Mouse (Mus musculus) MEL-GATA-1-ER (cell line): ENCODE measurements around the gene Fancc.

Experiments
- DNase-seq: peaks from one replicate; pipeline ENCODE4 v3.0.0-alpha.2; 2012; ENCODE audit warnings: low read depth; ENCODE audit errors: extremely low read depth

The Fancc gene

DNA sequence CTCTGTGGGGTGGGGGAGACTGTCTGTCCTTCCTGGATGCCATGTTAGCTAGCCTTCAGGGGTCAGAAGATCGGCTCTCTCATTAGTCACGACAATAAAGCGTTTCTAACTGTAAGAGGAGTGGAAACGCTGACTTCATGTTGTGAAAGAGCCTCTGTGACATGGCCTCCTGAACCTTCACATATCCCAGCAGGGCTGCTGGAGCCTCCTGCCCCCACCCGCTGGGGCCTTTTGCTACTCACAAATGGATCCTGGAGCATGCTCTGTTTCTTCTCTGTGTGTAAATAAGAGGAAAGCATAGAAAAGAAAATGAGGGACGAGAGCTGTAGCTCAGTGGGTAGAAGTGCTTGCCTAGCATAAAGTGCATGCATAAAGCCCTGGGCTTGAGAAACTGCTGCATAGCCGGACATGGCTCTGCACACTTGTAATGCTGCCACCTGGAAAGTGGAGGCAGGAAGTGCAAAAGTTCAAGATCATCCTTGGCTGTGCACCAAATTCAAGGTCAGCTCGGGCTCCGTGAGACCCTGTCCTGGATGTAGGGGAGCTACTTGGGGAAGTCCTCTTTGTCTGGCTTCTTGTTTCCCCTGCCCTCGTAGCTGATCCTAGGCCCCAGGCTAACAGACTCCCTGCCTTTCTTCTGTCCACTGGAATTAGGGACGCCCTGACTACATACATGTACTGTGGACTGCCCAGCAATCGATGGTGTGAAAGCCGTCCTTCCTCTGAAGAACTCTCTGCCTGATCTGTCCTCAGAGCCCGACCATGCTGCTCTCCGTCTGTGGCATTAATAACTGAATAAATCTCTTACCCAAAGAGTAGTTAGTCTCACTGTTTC, 202.5 kb downstream of the Fancc start:
- DNase-seq: no peak

DNA sequence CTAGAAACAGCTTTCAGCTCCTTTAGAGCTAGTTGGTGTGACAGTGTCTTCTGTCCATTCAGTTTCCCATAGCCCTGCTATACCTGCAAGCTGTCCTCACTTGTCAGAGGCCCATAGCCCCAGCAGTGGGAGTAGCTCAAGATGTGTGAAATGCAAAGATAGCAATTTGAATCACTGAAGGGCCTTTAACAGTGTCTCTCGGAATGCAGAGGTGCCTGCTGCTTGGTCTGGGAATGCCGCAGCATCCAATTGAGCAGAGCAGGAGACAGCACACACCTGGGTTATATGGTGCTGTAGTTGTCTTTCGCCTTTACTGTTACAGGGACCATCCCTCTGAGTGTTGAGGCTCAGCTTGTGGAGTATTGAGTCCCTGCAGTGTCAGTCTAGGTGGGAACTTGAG, 203.4 kb downstream of the Fancc start:
- DNase-seq: no peak

DNA sequence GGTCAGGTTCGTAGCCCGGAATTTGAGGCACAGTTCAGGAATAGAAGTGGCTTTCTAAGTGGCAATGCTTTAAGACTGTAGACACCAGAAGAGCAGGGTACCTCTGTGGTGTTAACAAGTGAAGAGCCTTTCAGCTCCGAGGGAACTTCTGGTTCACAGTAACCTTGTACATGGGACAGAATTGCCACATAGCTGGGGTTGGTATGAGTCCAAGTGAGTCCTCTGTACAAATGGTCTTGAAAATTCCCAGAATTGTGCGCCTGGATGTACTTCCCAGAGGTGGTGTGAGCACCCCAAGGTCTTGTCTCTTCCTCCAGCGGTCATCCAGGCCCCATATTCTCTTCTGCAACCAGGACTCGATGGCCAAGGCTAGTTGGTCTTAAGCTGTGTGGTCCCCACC, 206.1 kb downstream of the Fancc start:
- DNase-seq: no peak

DNA sequence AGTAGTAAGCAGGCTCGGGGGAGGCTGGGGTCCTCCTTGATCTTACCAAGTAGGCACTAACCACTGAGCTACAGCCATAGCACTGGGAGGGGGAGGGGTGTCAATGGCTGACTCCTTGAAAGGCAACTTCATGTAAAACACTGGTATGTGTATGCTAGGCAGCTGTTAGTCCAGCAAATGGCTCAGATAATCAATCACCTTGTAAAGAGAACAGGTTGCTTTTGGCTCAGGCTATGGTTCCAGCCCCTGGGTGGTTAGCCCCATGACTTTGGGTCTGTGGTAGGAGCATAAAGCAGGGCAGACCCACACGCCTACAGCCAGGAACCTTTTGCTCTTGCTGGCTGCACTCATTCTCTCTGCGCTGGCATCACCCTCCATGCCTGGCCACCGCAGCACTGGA, 207.0 kb downstream of the Fancc start:
- DNase-seq: no peak

DNA sequence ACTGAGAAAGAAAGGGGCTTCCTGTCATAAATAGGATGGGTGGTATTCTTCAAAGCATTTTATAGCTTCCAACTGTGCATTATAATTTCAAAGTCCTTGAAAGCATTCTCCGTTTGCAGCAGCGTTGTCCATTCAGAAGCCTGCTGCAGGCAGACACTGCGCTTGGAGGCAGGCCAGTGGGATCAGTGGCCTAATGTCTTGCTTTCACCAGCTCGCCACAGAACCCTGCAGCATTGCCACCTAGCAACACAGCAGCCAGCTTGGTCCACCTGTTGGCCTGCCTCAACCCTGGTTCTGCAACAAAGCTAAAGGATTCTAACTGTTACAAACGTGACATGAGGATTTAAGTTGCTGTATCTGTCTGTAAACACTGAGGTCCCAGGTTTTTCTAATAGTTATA, 207.4 kb downstream of the Fancc start:
- DNase-seq: no peak

DNA sequence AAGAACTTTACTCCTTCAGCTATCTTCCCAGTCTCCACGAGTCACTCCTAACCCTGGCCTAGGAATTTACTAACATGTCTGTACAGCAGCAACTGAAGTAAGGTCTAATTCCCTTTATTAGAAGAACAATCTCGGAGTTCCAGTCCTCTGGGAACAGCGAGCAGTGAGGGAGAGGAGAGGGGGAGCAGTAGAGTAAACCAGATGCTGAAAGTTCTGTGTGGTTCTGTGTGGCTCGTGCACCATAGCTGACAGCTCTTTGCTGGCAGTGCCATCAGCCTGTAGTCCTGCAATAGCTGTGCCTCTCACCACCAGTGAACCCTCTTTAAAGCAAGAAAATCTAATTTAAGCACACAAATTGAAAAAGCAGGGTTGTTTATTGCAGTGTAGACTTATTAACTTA, 207.9 kb downstream of the Fancc start:
- no peak for DNase-seq

DNA sequence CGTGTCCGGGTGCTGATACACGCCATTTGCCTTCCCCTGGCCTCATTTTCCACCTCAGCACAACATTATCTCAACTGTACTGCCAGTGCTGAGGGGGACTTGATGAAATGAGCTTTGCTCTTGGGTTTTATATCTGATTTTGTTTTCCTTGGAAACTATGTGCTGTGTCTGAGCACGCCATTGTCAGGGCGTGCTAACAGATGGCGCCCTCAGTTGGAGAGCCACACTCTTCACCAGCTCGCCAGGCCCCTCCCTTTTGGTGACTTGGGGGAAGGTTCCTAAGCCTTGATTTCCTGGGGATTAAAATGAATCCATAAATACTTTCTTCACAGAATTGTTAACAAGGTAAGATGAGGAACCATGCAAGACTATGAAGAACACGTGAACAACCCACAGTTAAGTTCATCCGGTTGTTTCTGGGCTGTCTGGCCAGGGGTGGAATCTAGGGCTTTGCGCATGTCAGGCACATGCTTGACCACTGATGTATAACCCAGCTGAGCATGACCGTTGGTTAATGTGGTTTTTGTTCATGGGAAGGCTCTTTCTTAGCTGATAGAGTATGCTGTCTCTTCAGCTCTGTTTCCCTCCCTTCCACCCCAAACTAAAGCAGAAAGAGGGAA, 210.5 kb downstream of the Fancc start:
- DNase-seq: no peak

DNA sequence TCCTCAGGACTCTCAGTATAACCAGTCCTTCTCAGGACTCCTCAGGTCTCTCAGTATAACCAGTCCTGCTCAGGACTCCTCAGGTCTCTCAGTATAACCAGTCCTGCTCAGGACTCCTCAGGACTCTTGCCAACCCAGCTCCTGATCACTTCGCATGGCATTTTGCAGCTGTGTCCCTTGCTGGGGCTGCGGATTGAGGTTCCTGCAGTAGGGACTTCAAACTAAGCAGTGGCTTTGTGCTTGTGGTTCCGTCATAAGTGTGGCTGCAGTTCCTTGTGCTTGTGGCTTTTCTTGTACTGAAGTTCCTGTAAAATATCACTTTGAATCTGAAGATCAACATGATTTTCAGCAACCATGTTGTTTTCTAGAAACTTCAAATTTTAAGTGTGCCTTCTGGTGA, 212.3 kb downstream of the Fancc start:
- DNase-seq: no peak

DNA sequence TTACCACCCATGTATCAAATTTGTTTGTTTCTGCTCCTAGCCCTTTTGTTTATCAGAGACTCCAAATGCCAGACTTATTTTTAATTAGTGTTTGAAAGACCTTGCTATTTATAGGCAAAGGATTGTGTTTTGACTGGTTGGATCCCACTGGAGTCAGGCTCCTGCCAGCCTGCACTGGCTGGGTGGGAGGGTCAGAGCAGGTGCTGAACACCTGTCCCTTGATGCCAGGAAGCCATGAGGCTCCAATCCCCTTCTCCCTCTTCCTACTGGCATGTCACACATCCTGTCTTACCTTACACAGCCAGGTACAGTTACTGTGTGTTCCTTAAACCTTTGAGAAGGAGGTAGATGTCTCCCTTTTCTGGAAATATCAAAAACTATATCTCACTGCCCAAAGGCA, 213.8 kb downstream of the Fancc start:
- DNase-seq: no peak

DNA sequence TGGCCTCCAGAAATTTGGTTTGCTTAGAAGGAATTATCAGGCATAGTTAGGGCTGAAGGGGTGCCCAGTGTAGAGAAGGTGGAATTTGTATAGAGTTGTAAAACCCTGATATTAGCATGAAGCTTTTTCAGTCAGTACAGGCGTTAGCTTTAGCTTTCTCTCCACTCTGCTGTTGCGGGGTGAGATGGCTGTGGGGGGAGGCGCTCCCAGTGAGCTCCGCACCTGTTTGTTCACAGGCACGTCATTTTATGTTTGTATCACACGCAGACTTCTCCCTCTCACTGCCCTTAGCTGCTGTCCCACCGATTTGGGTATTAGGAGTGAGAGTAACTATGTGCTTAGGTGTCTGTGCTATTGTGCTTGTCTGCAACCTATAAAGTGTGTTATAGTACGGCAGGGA, 215.9 kb downstream of the Fancc start:
- no peak for DNase-seq

DNA sequence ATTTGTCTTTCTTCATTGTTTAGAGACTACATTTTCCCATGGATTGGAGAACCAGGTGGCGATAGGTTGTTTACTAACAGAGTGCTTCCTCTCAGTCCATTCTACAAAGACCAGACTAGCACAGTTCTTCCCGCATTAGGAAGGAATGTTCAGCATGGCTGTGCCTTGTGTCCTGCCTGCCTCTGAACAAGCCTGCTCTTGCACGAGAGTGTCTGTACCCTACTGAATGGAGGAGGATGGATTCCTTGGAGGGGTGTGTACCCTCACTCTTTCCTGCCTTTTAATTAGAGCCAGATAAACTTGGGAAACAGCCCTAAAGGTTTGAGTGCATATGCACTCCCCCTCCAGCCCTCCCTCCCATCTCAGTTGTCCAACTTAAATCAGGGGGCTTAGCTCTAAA, 216.7 kb downstream of the Fancc start:
- DNase-seq: no peak

DNA sequence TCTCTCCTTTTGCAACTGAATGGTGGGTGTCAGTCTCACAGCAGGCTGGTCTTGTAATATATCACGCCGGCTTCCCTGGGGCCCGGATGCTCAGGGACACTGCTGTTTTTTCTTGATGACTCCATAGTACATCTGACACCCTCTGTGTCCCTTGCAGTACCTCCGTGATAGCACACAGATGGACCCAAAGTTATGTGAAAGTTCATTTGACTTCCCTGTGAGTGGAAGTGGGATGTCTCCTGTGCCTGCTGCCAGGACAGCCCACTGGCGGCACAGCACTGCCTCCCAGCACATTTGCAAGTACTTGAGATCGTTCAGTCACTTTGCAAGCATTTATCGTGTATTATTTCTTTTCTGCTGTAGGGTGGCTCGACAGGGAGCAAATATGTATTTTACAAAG, 217.3 kb downstream of the Fancc start:
- DNase-seq: no peak

DNA sequence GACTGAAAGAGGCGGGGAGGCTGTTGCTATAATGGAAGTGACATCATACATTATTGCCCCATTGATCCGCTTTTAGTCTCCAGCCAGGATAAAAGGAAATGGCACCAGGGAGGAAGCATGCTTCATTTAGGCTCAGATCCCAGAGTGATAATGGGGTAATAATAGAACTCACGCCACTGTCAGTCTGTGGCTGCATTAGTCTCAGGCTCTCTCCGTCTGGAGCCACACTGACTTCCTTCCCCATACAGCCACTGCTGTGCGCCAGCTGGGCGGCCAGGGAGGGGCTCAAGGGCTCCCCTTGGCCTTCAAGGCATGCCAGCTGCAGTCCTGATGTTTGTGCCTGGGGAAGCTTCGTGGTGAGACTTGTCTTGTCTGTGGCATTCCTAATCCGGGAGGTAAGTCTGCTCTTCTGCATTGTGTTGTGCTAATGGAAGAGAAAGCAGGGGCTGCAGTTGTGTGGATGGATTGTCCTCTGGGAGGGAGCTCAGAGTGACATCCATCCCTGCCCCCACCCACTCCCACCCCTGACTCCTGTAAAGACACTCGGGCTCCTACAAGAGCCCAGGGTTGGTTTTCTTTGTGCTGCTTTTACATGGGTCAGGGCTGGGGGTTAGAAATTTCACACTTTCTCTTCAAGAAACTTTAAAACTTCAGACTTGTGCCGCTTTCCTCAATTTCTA, 218.1 kb downstream of the Fancc start:
- DNase-seq: no peak

DNA sequence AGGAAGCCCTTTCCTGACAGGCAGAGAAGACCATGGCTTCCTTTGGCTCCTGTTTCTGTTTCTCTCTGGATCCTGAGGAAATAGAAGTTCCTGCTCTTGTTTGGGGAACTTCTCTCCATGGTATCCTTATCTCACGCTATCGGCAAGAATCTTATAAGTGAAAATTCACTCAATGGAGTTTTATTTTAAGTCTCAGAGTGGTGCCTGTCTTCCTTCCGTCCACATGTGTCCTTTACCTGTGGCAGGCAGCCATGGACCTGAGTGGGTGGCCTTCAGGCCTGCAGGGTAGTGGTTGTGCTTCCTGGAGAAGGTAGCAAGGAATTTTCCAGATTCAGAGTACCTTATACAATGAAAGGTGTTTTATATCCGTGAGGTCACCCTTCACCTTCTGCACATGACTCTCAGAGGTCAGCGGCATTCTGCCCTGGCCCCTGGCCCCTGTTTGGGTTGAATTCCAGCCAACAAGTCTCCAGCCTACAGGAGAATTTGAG, 218.9 kb downstream of the Fancc start:
- DNase-seq: no peak

DNA sequence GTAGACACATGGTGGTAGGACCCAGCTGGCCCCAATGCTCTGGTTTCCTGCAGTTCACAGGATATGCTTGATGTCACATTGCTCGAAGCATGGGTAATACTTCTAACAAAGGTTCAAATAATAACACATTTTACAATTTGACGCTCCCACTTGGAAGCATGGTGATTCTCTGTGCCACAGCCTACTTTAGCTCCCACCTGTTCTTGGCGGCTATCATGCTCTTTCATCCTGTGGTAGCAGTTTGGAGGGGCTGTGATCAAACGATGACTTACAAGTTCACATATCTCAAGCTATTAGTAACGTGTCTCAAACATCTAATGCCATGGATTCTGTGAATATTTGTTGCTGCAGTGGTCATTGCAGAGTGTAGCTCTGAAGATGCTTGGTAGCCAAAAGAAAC, 219.8 kb downstream of the Fancc start:
- no peak for DNase-seq

DNA sequence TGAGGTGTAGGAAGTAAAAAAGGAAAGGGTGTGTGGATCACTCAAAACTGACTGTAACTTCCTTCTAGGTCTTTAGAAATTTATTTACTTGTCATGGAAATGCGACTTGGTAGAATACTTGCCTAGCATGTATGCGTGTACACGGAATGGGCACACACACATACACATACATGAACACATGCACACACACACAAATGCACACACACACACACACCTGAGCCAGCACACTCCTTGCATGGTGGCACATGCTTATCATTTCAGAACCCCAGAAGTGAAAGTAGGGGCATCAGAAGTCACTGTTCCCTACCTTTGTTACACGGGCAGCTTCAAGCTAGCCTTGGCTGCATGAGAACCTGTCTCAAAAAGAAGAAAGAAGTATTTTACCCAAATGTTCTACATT, 220.7 kb downstream of the Fancc start:
- no peak for DNase-seq

DNA sequence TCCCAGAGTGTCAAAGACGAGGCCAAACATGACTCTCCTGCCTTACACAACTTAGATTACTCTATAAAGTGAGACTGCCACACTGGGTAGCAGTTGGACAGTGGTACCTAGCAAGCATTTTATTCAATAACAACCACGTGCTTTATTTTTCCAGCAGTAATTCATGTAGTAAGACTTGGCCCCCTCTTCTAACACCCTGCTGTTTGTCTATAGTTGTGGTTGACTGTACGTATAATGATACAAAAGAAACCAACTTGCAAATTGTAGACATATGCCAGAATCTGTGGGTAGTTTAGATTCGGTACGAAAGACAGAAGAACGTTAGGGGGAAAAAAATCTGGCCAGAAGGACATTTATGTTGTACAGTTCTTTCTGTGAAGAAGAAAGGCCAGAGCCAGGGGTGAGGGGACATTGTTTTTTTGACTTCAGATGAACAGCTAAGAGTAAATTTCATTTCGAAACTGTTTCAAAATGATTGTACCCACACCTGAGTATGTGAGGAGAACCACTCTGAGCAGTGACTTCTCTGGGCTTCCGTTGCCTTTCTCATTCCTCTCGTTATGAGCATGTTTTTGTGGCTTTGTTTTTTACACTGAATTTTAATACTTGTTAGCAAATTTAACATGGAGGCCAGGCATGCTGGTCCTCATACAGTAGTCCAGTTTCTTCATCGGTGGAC, 222.5 kb downstream of the Fancc start:
- no peak for DNase-seq

DNA sequence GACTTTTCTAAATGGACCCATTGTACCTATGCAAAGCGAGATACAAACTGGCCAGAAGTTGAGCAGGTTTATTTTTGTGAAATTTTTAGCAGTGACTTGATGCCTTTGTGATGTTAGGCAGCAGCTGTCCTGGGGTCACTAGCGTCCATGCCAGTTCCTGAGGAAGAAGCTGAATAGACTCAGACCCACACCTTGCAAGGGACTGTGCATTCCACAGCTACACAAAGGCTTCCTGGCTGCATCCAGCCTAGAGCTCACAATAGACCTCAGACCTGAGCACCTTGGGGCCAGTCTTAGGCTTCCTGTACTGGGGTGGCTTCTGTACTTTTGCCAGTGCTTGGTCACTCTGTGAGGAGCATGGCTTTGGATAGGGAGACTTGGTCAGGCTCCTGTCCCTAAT, 223.2 kb downstream of the Fancc start:
- DNase-seq: no peak

DNA sequence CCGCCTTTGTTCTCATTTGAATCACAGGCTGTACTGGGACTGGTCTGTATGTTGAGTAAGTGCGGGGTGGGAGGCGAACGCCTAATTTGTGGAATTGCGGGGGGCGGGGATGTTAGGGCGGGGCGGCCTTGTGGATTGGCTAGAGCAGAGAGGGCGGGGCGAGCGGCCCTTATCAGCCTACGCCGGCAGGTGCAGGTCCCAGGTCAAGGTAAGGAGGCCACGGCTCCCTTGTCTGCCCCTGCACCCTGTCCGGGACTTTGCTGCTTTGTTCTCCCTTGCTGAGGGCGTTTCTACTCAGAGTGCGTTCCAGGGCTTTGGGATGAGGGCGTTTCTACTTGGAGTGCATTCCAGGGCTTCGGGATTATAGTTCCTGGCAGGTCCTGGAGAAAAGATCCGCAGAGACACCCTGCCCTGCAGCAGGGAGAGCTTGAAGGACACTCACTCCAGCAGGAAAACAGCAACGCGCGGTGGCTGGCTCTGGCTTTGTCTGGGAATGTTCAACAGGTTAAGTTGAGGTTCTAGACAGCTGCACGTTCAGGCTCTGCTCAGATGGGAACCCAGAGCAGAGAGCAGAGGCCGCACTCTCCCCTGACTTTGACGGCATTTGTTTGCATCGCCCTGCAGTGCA, 224.4 kb downstream of the Fancc start:
- no peak for DNase-seq

DNA sequence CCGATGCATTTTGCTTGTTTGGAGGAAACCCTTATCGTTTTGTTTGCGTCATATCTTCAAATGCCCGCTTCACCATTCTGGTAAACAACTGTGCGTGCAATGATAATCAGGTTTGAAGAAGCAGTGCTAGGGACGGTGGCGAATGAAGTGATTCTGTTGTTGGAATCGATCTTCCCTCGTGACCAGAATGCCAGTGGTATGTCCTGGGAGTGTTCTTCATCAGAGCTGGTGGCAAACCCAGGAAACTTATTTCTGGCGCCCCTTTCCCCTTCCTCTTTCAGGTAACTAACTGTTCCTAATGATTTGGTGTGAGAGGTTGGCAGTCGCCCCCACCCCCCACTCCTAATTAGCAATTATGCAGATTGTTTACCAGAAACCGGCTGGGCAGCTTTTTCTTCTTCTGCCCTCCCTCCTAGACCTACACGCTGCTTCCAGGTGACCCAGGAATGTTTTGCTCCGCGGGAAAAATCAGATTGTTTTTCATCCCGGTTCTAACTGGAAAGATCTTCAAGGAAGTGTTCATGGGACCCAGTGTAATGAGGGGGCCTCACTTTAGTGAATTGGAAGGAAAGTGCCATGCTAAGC, 225.0 kb downstream of the Fancc start:
- no peak for DNase-seq

DNA sequence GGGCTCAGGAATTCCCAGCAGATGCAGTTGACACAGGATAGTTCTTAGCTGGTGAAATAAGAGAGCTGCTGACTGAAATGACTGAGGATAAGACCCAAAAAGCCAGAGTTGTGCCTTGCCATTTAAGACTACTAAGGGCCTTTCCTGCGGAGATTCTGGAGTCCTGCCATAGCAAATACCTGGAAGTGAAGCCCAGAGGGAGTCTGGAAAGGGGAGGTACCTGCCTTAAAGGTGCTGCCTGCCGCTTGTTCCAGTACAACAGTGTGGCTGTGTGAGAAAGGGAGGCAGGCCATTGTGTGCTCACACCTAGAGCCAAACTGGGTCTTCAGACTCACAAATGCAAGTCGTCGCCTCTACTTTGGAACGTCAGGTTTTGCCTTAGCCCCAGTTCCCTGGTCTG, 226.9 kb downstream of the Fancc start:
- DNase-seq: no peak
